Mouse (Mus musculus) forelimb bud, embryonic 11.5 days (tissue): ENCODE data around the gene 1700001C19Rik.

Experiments used
- DNase-seq: peaks from one replicate; pipeline ENCODE4 v3.0.0-alpha.2; 2012; ENCODE audit warnings: low read depth, low spot score

Gene 1700001C19Rik

GRCm38 (mm10) chr17:47462209-47462608 lies 25.0 kb upstream of the 1700001C19Rik start:
- no peak for DNase-seq

GRCm38 (mm10) chr17:47461688-47462087 lies 24.5 kb upstream of the 1700001C19Rik start:
- DNase-seq: no peak

- no peak for DNase-seq
These were observed 22.3 kb upstream of the 1700001C19Rik start for GRCm38 (mm10) chr17:47459341-47459919.

GRCm38 (mm10) chr17:47458936-47459335 lies 21.8 kb upstream of the 1700001C19Rik start:
- DNase-seq: no peak

GRCm38 (mm10) chr17:47458310-47458709 lies 21.1 kb upstream of the 1700001C19Rik start:
- DNase-seq: no peak

- DNase-seq: no peak
These were observed 17.5 kb upstream of the 1700001C19Rik start for GRCm38 (mm10) chr17:47454675-47455074.

GRCm38 (mm10) chr17:47452886-47453285 lies 15.7 kb upstream of the 1700001C19Rik start:
- no peak for DNase-seq

GRCm38 (mm10) chr17:47450880-47451565 lies 13.8 kb upstream of the 1700001C19Rik start:
- no peak for DNase-seq

GRCm38 (mm10) chr17:47450239-47450638 lies 13.1 kb upstream of the 1700001C19Rik start:
- DNase-seq: no peak

GRCm38 (mm10) chr17:47449432-47449831 lies 12.3 kb upstream of the 1700001C19Rik start:
- DNase-seq: no peak

- DNase-seq: no peak
These were observed 11.6 kb upstream of the 1700001C19Rik start for GRCm38 (mm10) chr17:47448523-47449372.

- no peak for DNase-seq
These were observed 9.4 kb upstream of the 1700001C19Rik start for GRCm38 (mm10) chr17:47446561-47446960.

- no peak for DNase-seq
These were observed 8.8 kb upstream of the 1700001C19Rik start for GRCm38 (mm10) chr17:47446025-47446424.

- no peak for DNase-seq
These were observed 8.3 kb upstream of the 1700001C19Rik start for GRCm38 (mm10) chr17:47445518-47445917.

- no peak for DNase-seq
These were observed 6.9 kb upstream of the 1700001C19Rik start for GRCm38 (mm10) chr17:47444113-47444512.

GRCm38 (mm10) chr17:47442271-47442670 lies 5.1 kb upstream of the 1700001C19Rik start:
- DNase-seq: no peak

- DNase-seq: no peak
These were observed 4.3 kb upstream of the 1700001C19Rik start for GRCm38 (mm10) chr17:47441296-47442051.

- no peak for DNase-seq
These were observed 3.2 kb upstream of the 1700001C19Rik start for GRCm38 (mm10) chr17:47440359-47440890.

GRCm38 (mm10) chr17:47439396-47440028 lies 2.3 kb upstream of the 1700001C19Rik start:
- no peak for DNase-seq

GRCm38 (mm10) chr17:47438611-47439010 lies 1.4 kb upstream of the 1700001C19Rik start:
- no peak for DNase-seq
